Mouse (Mus musculus) stomach, embryonic 16.5 days (tissue): Measurements from ENCODE around the gene Adam12. TPM values are rescaled to one million over a fixed set of nuclear protein-coding genes. Genes with fewer than 3 reads are reported as not detected.

ENCODE experiments used
- ATAC-seq: fragments of 200-750 bp; cut with Nextera tagmentation; 2 replicates; pipeline ENCODE4 v1.8.0; 2017; ENCODE audit warnings: moderate number of reproducible peaks, moderate TSS enrichment; ENCODE audit not compliant: insufficient read depth, low FRiP score
- H3K27ac ChIP-seq: fragments of 300-500 bp; sonication (generic); 2 replicates; pipeline ENCODE4 v1.5.1; 2014; ENCODE audit warnings: low read length
- H3K27me3 ChIP-seq: fragments of 300-500 bp; sonication (generic); 2 replicates; pipeline ENCODE4 v1.6.1; 2014; ENCODE audit warnings: low read length, control low read depth, mixed read lengths; ENCODE audit not compliant: control insufficient read depth, insufficient read depth
- H3K36me3 ChIP-seq: fragments of 300-500 bp; sonication (generic); 2 replicates; pipeline ENCODE4 v1.6.1; 2014; ENCODE audit warnings: low read length; ENCODE audit not compliant: control insufficient read depth, insufficient read depth
- H3K4me1 ChIP-seq: fragments of 300-500 bp; sonication (generic); 2 replicates; pipeline ENCODE4 v1.6.1; 2014; ENCODE audit warnings: low read length, control low read depth, mixed read lengths; ENCODE audit not compliant: control insufficient read depth, insufficient read depth
- H3K4me2 ChIP-seq: fragments of 300-500 bp; sonication (generic); 2 replicates; pipeline ENCODE4 v1.6.1; 2014; ENCODE audit warnings: low read depth, low read length, mixed read lengths
- H3K4me3 ChIP-seq: fragments of 300-500 bp; sonication (generic); replicated peaks from 2 replicates; pipeline ENCODE4 v1.5.1; 2014; ENCODE audit warnings: mild to moderate bottlenecking, low read length
- H3K9ac ChIP-seq: fragments of 300-500 bp; sonication (generic); 2 replicates; pipeline ENCODE4 v1.6.1; 2014; ENCODE audit warnings: low read length
- H3K9me3 ChIP-seq: fragments of 300-500 bp; sonication (generic); replicated peaks from 2 replicates; pipeline ENCODE4 v1.6.1; 2016; ENCODE audit warnings: low read length, control low read depth; ENCODE audit not compliant: control insufficient read depth
- WGBS: fragments of 180-500 bp; shearing (Covaris S2); extraction: QIAGEN DNeasy Blood & Tissue Kit; methylation state at CpG from one replicate; pipeline ENCODE4 v1.1.7; 2014; 5-methylcytosine and 5-hydroxymethylcytosine counted together
- polyA plus RNA-seq: library from polyadenylated mRNA; unstranded; fragments of >200 nt; fragmentation: Nextera tagmentation; extraction: Ambion mirVana; gene quantifications from 2 replicates; pipeline ENCODE4 v1.2.1, GENCODE M21; 2015

Gene Adam12
- polyA plus RNA-seq, 1 experiment from 2014 or later, result 4.4 TPM

DNA sequence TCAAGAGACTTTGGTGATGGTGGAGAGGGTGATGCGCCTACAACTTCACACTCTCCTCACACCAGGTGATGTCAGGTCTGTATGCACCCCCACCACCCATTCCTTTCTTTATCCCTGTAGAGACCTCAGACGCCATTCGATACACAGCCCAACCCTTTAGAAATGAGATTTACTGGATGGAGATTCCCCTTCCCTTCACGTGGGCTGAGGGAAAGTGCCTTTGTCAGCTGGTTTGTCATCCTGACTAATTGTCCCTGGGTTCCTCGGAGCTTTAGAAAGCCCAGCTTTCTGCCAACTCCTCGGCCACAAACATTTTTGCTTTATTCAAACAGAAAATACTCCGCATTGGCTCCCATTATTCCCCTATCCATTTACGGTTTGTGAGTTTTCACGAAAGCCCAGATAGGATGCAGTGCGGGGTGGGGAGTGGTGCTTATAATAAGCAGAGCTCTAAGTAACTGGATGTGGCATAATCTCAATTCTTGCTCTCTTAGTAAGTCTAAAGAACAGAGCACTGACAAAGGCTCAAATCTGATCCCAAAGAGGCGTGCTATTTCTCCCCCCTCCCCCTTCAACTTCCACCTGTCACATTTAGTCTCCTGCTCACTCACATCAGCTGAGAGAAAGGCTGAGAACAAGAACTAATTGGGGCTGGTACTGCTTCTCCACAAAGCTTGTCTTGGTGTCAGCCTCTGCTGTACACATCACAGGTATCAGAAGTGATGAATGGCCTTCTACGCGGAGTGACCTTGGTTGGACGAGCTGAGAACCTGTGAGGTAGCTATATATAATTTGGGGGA, 143.2 kb downstream of the Adam12 start:
- H3K36me3 ChIP-seq, result no peaks in the 10 kb centered on the region
- ATAC-seq, result no peak
- H3K4me2 ChIP-seq, result no peak overlapping the region
- H3K4me1 ChIP-seq, result no peaks in the 10 kb centered on the region; the same call in 1 of the 2 replicates
- no peak overlapping the region for H3K27ac ChIP-seq
- H3K27me3 ChIP-seq, result no peaks in the 10 kb centered on the region
- no peak overlapping the region for H3K9ac ChIP-seq
- WGBS, result 56% methylated on average over 14 of the region's 14 CpGs
- no peaks in the 10 kb centered on the region for H3K9me3 ChIP-seq
- H3K4me3 ChIP-seq, result no peak overlapping the region

- ATAC-seq, result no peak
These were observed 146.6 kb downstream of the Adam12 start for GRCm38 (mm10) chr7:134085396-134085795.

GRCm38 (mm10) chr7:134084926-134085325, 147.0 kb downstream of the Adam12 start:
- peaks cover 5% of the 10 kb centered on the region; the same call in 1 of the 2 replicates for H3K4me1 ChIP-seq
- H3K4me3 ChIP-seq, result no peak overlapping the region
- ATAC-seq, result no peak
- H3K9ac ChIP-seq, result no peak overlapping the region
- H3K27me3 ChIP-seq, result no peaks in the 10 kb centered on the region
- no peaks in the 10 kb centered on the region for H3K36me3 ChIP-seq
- H3K4me2 ChIP-seq, result no peak overlapping the region
- no peak overlapping the region for H3K27ac ChIP-seq
- H3K9me3 ChIP-seq, result no peaks in the 10 kb centered on the region

More at GRCm38 (mm10) chr7:134085396-134085795, 146.6 kb downstream of the Adam12 start:
- no peaks in the 10 kb centered on the region for H3K36me3 ChIP-seq
- H3K27ac ChIP-seq, result no peak overlapping the region
- no peaks in the 10 kb centered on the region for H3K9me3 ChIP-seq
- H3K4me3 ChIP-seq, result no peak overlapping the region
- no peaks in the 10 kb centered on the region; the same call in 1 of the 2 replicates for H3K4me1 ChIP-seq
- H3K4me2 ChIP-seq, result no peak overlapping the region
- WGBS, result 55% methylated on average over 2 of the region's 2 CpGs
- no peak overlapping the region for H3K9ac ChIP-seq
- no peaks in the 10 kb centered on the region for H3K27me3 ChIP-seq

- no peak overlapping the region for H3K9ac ChIP-seq
- H3K27ac ChIP-seq, result no peak overlapping the region
- no peaks in the 10 kb centered on the region for H3K27me3 ChIP-seq
- H3K9me3 ChIP-seq, result 0 out of 2 replicates have a peak, but pooled peaks cover 1% of the 10 kb centered on the region
- H3K36me3 ChIP-seq, result no peaks in the 10 kb centered on the region
- H3K4me2 ChIP-seq, result no peak overlapping the region
- H3K4me3 ChIP-seq, result no peak overlapping the region
- peaks cover 5% of the 10 kb centered on the region; the same call in 1 of the 2 replicates for H3K4me1 ChIP-seq
- 66% methylated on average over 8 of the region's 8 CpGs for WGBS
- no peak for ATAC-seq
These were observed 150.5 kb downstream of the Adam12 start for GRCm38 (mm10) chr7:134081307-134082072.

DNA sequence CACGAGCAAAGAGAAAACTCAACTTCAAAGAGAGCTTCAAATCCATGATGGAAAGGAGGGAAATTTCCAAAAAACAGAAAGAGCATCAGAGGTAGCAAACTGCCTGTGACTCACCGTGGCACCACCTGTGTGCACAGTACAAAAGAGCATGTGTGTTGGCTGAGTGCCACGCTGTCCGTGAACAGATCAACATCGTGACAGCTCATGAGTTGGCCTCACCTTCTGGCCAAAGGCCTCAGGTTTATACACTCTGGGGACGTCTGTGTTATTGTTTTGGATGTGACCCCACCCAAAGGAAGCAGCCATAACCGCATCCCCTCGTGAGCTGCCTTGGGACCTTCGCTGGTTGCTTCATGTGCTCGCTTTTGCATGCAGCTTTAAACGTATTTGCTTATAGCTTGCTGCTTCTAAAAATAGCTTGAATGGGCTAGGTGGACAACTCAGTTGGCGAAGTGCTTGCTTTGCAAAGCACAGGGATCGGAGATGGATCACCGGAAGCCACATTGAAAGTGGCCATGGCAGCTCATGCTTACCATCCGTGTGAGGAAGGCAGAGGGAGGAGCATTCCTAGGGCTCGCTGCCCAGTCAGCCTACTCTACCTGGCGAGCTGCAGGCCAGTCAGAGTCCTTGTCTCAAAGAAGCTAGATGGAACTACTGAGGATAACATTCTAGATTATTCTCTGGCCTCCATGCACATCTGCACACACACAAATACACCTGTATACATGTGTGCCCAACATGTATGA, 151.8 kb downstream of the Adam12 start:
- Histone ChIP-seq H3K9ac (no peak overlapping the region), H3K4me3 (no peak overlapping the region), H3K9me3 (0 out of 2 replicates have a peak, but pooled peaks cover 3% of the 10 kb centered on the region), H3K4me1 (peaks cover 5% of the 10 kb centered on the region; the same call in 1 of the 2 replicates), H3K27ac (no peak overlapping the region), H3K27me3 (no peaks in the 10 kb centered on the region), H3K4me2 (no peak overlapping the region), H3K36me3 (no peaks in the 10 kb centered on the region)
- ATAC-seq, result 0 out of 2 replicates have a peak, but pooled peaks have one; percentile 44
- WGBS, result 61% methylated on average over 17 of the region's 17 CpGs

- Histone ChIP-seq H3K9ac (no peak overlapping the region), H3K4me2 (no peak overlapping the region), H3K4me3 (no peak overlapping the region), H3K4me1 (peaks cover 5% of the 10 kb centered on the region; the same call in 1 of the 2 replicates), H3K27ac (no peak overlapping the region), H3K9me3 (0 out of 2 replicates have a peak, but pooled peaks cover 3% of the 10 kb centered on the region), H3K27me3 (no peaks in the 10 kb centered on the region), H3K36me3 (no peaks in the 10 kb centered on the region)
- WGBS, result 92% methylated on average over 4 of the region's 4 CpGs
- no peak for ATAC-seq
These were observed 154.3 kb downstream of the Adam12 start for GRCm38 (mm10) chr7:134077684-134078083.

- WGBS, result 76% methylated on average over 5 of the region's 5 CpGs
These were observed 158.9 kb downstream of the Adam12 start for GRCm38 (mm10) chr7:134073011-134073410.

DNA sequence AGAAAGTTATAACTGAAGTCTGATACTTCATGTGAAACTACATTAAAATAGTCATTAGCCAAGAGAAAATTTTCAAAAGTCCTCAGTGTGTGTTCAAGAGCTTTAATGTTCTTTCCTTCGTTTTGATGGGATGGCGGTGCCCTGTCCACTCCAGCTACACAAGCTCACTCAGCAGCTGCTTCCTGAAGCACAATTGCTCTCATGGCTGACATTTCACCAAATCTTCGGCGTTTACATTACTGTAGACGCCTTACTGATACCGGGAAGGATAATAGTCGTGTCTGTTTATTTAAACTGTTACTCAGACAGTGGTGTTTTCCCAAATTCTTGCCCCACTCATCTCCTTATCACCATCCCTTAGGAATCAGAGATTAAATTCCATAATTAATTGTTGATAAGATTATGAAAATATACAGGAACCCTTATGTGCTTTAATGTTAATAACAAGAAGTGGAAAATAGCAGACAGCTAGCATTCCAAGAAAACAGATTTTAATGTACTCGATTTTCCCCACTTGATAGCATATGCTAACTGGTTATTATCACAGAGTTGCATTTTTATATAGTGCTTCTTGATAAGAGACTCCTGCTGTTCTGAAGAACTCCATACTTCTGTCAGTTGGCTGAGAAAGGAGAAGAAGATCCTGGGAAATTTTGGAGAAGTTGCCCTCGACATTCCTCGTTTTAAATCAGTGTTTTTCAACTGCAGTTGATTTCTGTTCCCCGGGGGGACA, 160.6 kb downstream of the Adam12 start:
- no peak overlapping the region for H3K27ac ChIP-seq

More at GRCm38 (mm10) chr7:134073011-134073410, 158.9 kb downstream of the Adam12 start:
- H3K27ac ChIP-seq, result no peak overlapping the region
- no peak for ATAC-seq
- peaks cover 5% of the 10 kb centered on the region; the same call in 1 of the 2 replicates for H3K4me1 ChIP-seq
- H3K9ac ChIP-seq, result no peak overlapping the region
- 0 out of 2 replicates have a peak, but pooled peaks cover 3% of the 10 kb centered on the region for H3K9me3 ChIP-seq
- no peaks in the 10 kb centered on the region for H3K27me3 ChIP-seq
- H3K4me2 ChIP-seq, result no peak overlapping the region
- no peaks in the 10 kb centered on the region for H3K36me3 ChIP-seq
- H3K4me3 ChIP-seq, result no peak overlapping the region

More for the DNA sequence above, 160.6 kb downstream of the Adam12 start:
- Histone ChIP-seq H3K4me3 (no peak overlapping the region), H3K4me2 (no peak overlapping the region), H3K36me3 (no peaks in the 10 kb centered on the region), H3K4me1 (peaks cover 5% of the 10 kb centered on the region; the same call in 1 of the 2 replicates), H3K9ac (no peak overlapping the region), H3K9me3 (no peaks in the 10 kb centered on the region), H3K27me3 (no peaks in the 10 kb centered on the region)
- no peak for ATAC-seq
- WGBS, result 39% methylated on average over 11 of the region's 11 CpGs
